Mouse (Mus musculus) urinary bladder, postnatal 10 days (tissue): ENCODE data around the gene Cwh43.
"Not testable (repeated sequence)": the region's sequence is repeated elsewhere in the genome, so short reads cannot be mapped to it uniquely, and the experiment has no call there.

Experiments used
- DNase-seq: peaks from one replicate; pipeline ENCODE4 v3.0.0; 2022; ENCODE audit warnings: low spot score

Cwh43 gene

GRCm38 (mm10) chr5:73480700-73481099, 74.8 kb downstream of the Cwh43 start, which contains the start of gene Dcun1d4:
Dcun1d4 (plus strand) TSS chr5:73481000.
- DNase-seq = no peak

- DNase-seq = no peak
Observed at GRCm38 (mm10) chr5:73481401-73481800, 75.5 kb downstream of the Cwh43 start.

GRCm38 (mm10) chr5:73482381-73482780, 76.5 kb downstream of the Cwh43 start:
- not testable (repeated sequence) for DNase-seq

GRCm38 (mm10) chr5:73484016-73484615, 78.2 kb downstream of the Cwh43 start:
- no peak for DNase-seq

GRCm38 (mm10) chr5:73486451-73486850, 80.6 kb downstream of the Cwh43 start:
- no peak for DNase-seq

- DNase-seq = no peak
Observed at GRCm38 (mm10) chr5:73489915-73490314, 84.0 kb downstream of the Cwh43 start.

GRCm38 (mm10) chr5:73490596-73491073, 84.8 kb downstream of the Cwh43 start:
- DNase-seq = peak; percentile 98

- DNase-seq = no peak
Observed at GRCm38 (mm10) chr5:73491074-73491836, 85.4 kb downstream of the Cwh43 start.

GRCm38 (mm10) chr5:73491837-73492720, 86.2 kb downstream of the Cwh43 start:
- DNase-seq = peak; percentile 32

- DNase-seq = no peak
Observed at GRCm38 (mm10) chr5:73497401-73497800, 91.5 kb downstream of the Cwh43 start.

GRCm38 (mm10) chr5:73498559-73498958, 92.7 kb downstream of the Cwh43 start:
- no peak for DNase-seq

- DNase-seq = no peak
Observed at GRCm38 (mm10) chr5:73500867-73501440, 95.1 kb downstream of the Cwh43 start.

- no peak for DNase-seq
Observed at GRCm38 (mm10) chr5:73502422-73502821, 96.5 kb downstream of the Cwh43 start.
